Mouse (Mus musculus) ovary, postnatal 10 days (tissue): ENCODE data around the gene Rbms1.

Source experiments
- DNase-seq: peaks from one replicate; pipeline ENCODE4 v3.0.0; 2022; ENCODE audit warnings: low spot score

Rbms1 gene

GRCm38 (mm10) chr2:60877543-60878386 is 85.2 kb downstream of the Rbms1 start:
- DNase-seq = no peak

GRCm38 (mm10) chr2:60876891-60877290 is 86.1 kb downstream of the Rbms1 start:
- no peak for DNase-seq

GRCm38 (mm10) chr2:60872095-60872811 is 90.7 kb downstream of the Rbms1 start:
- no peak for DNase-seq

- DNase-seq = no peak
Measured at GRCm38 (mm10) chr2:60871001-60871400, 92.0 kb downstream of the Rbms1 start.

- no peak for DNase-seq
Measured at GRCm38 (mm10) chr2:60870450-60870849, 92.5 kb downstream of the Rbms1 start.

- DNase-seq = no peak
Measured at GRCm38 (mm10) chr2:60869001-60869743, 93.8 kb downstream of the Rbms1 start.

- DNase-seq = no peak
Measured at GRCm38 (mm10) chr2:60868060-60868662, 94.8 kb downstream of the Rbms1 start.

- no peak for DNase-seq
Measured at GRCm38 (mm10) chr2:60867304-60867703, 95.7 kb downstream of the Rbms1 start.

- no peak for DNase-seq
Measured at GRCm38 (mm10) chr2:60865869-60866268, 97.1 kb downstream of the Rbms1 start.

- no peak for DNase-seq
Measured at GRCm38 (mm10) chr2:60864977-60865376, 98.0 kb downstream of the Rbms1 start.

- DNase-seq = no peak
Measured at GRCm38 (mm10) chr2:60864256-60864795, 98.7 kb downstream of the Rbms1 start.

- DNase-seq = no peak
Measured at GRCm38 (mm10) chr2:60863827-60864226, 99.2 kb downstream of the Rbms1 start.

- DNase-seq = no peak
Measured at GRCm38 (mm10) chr2:60862913-60863711, 99.9 kb downstream of the Rbms1 start.

- no peak for DNase-seq
Measured at GRCm38 (mm10) chr2:60858116-60858515, 104.9 kb downstream of the Rbms1 start.

- DNase-seq = no peak
Measured at GRCm38 (mm10) chr2:60856097-60856496, 106.9 kb downstream of the Rbms1 start.

- DNase-seq = no peak
Measured at GRCm38 (mm10) chr2:60855006-60855405, 108.0 kb downstream of the Rbms1 start.

GRCm38 (mm10) chr2:60851898-60852297 is 111.1 kb downstream of the Rbms1 start:
- DNase-seq = no peak

- DNase-seq = no peak
Measured at GRCm38 (mm10) chr2:60851057-60851718, 111.8 kb downstream of the Rbms1 start.

- no peak for DNase-seq
Measured at GRCm38 (mm10) chr2:60848478-60848877, 114.5 kb downstream of the Rbms1 start.

- DNase-seq = no peak
Measured at GRCm38 (mm10) chr2:60847984-60848383, 115.0 kb downstream of the Rbms1 start.
